Mouse (Mus musculus) testis, postnatal 14 days (tissue): ENCODE measurements around the gene Rtn2.
A peak's percentile ranks its signal among the peaks of the same experiment; 100 is the strongest.

ENCODE experiments used
- DNase-seq: peaks from one replicate; pipeline ENCODE4 v3.0.0; 2021; ENCODE audit warnings: low spot score

Rtn2 gene

DNA sequence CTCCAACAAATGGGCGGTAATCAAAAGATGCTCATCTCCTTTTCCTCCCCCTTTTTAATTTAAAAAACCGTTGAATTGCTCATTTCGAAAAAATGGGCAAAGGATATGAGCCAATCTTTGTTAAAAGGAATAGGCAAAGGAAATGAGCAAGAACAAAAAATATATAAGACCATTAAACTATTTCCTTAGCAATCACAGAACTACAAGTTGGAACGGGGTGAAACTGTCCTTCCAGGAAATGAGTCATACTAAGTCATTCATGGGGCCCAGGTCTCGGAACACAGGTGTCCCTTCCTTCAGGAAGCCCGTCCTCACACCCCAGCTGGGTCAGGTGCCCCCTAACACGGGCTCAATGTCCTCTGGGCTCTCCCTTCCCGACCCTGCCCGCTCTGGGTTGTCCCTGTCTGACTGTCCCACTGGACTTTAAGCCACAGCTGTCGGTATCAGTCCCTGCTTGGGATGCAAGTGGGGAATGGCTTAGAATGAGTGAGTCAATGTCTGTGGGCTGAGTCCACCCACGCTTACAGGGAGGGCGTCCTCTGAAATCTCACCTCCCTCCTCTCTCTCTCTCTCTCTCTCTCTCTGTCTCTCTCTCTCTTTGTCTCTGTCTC, 61.9 kb downstream of the Rtn2 start, which contains the start of gene Ercc1:
Gene Ercc1, plus strand, starts transcription at position 542 of the 611 bp plus-strand sequence.
- DNase-seq, result peak; percentile 45

DNA sequence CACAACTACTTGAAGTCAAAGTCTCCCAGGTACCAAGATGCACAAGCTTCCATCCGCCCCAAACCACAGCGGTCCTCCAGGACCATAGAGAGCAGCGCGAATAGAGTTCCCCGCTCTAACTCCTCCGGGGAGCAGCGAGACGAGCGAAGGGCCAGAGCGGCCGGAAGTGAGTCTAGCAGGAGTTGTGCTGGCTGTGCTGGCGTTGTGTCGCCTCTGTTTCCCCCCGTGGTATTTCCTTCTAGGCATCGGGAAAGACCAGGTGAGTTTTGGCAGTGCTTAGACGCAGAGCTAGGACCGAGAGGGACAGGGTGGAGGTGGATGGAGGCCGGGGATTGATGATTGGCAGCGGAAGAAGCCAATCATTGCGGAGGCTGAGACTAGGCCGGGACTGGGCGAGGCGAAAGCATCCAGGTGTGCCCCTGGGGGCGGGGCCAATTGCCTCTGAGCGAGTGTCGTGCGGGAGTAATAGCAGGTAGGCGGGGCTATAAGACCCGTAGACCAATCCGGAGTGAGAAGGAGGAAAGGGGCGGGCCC, 62.6 kb downstream of the Rtn2 start:
- peak; percentile 99 for DNase-seq
